Comparison of ENCODE assay signal across 22 mouse cellular contexts in genomic region chr1:131642251-131642650, GRCm38 (mm10). TPM values are rescaled to one million over a fixed set of nuclear protein-coding genes. Genes with fewer than 3 reads are reported as not detected.
"Had no signal": no experiment of that assay in that cellular context is flagged by ENCODE, and none has a peak within 500 bp of the region (broad histone marks: within the 10 kb centered on the region; RNA-seq: fewer than 3 reads in every experiment).

No protein-coding gene starts in this region.

- DNase-seq: kidney, adult 2 months; kidney, postnatal 25 days; layer of hippocampus, postnatal 36 days; left cerebral cortex, postnatal 4 days; lung, adult 2 months; lung, postnatal 14 days; lung, postnatal 4 days; midbrain, embryonic 14.5 days; thymus, postnatal 25 days had no signal

- H3K27me3 ChIP-seq: limb, embryonic 12.5 days; limb, embryonic 15.5 days; stomach, embryonic 15.5 days had no signal

- H3K9ac ChIP-seq: limb, embryonic 12.5 days; limb, embryonic 15.5 days; stomach, embryonic 15.5 days had no signal

- H3K36me3 ChIP-seq: limb, embryonic 12.5 days; limb, embryonic 15.5 days; stomach, embryonic 15.5 days had no signal

- H3K4me1 ChIP-seq: limb, embryonic 12.5 days; limb, embryonic 15.5 days; stomach, embryonic 15.5 days had no signal

- H3K4me2 ChIP-seq: limb, embryonic 12.5 days; limb, embryonic 15.5 days; midbrain, embryonic 11.5 days; stomach, embryonic 15.5 days had no signal

- H3K9me3 ChIP-seq: limb, embryonic 12.5 days; limb, embryonic 15.5 days; stomach, embryonic 15.5 days had no signal

- H3K4me3 ChIP-seq: left cerebral cortex, adult 2 months; limb, embryonic 12.5 days; limb, embryonic 15.5 days; stomach, embryonic 15.5 days had no signal

- ATAC-seq: intestine, postnatal 0 days had no signal

- H3K27ac ChIP-seq: kidney, postnatal 0 days; left cerebral cortex, adult 2 months; limb, embryonic 12.5 days; limb, embryonic 15.5 days; stomach, embryonic 15.5 days had no signal

RNA-seq across cellular contexts. Expression of gene Ctse, which starts 4.1 kb away (rescaled TPM):
- polyA plus RNA-seq: midbrain, embryonic 14.5 days; neural tube, embryonic 14.5 days had no signal

RNA-seq across cellular contexts. Expression of gene Avpr1b, which starts 43.2 kb away (rescaled TPM):
- polyA plus RNA-seq: intestine, postnatal 0 days; kidney, adult 2 months; kidney, embryonic 14.5 days; kidney, postnatal 0 days; limb, embryonic 12.5 days; limb, embryonic 15.5 days; lung, adult 2 months; lung, embryonic 16.5 days; midbrain, embryonic 11.5 days; midbrain, embryonic 14.5 days; midbrain, postnatal 0 days; neural tube, embryonic 11.5 days; neural tube, embryonic 14.5 days; stomach, embryonic 15.5 days; thymus, postnatal 0 days had no signal
